Mouse (Mus musculus) embryo, embryonic 10.5 days (tissue): ENCODE results near the gene Zbtb32.

Experiments used
- DNase-seq: peaks from one replicate; pipeline ENCODE4 v3.0.0-alpha.2; 2015; ENCODE audit warnings: low spot score

The Zbtb32 gene

DNA sequence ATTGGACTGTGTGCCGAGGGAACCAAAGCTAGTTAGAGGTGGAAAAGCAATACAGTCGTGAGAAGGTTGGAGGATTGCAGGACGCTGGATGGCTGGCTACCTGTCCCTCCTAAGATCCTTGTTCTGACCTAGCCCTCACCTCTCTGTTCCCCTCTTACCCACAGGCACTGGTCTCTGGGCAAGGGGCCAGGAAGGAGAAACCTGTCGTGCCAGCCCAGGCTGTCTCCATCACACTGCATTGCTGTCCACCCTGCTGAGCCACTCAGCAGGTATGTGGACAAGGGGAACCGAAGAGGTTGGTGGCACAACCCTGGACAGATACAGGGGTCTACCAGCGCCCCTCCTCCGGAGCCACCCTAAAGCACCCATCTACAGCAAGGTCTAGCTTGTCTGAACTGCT is 1.9 kb upstream of the Zbtb32 start:
- DNase-seq, result no peak

DNA sequence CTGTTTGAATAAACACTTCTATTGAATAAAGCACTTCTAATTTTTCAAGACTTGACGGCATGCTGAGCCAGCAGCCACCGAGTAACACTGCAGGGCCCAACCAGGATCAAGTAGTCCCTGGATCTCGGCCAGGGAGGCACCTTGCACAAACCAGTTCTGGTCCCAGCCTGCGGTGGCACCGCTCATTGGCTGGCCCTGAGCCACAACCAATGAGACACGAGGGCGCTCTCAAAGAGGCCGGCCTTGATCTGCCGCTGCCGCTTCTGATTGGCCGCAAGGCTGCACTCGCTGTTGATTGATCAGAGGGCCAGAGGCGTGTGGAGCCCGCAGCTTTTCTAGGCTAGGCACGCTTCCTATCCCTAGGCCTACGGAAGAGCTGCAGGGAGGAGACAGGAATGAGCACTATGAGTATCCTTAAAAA is 1.2 kb upstream of the Zbtb32 start:
- DNase-seq, result peak; percentile 88

DNA sequence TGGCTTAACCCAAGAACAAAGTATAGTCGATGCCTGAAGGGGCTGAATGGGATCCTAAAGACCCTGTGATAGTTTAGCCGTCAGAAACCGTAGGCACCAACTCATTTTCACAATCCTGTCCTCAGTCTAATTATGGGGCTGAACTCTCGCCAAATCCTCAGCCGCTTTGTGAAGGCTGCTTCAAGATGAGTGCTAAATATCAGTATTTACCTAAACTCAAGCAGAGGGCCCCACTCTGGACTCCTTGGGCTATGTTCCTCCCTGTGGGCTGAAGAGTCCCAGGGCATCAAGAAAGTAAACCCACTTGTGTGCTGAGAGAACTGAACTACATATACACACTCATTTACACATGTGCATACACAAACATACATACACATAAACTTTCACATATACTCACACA is 1.9 kb downstream of the Zbtb32 start:
- DNase-seq, result no peak

DNA sequence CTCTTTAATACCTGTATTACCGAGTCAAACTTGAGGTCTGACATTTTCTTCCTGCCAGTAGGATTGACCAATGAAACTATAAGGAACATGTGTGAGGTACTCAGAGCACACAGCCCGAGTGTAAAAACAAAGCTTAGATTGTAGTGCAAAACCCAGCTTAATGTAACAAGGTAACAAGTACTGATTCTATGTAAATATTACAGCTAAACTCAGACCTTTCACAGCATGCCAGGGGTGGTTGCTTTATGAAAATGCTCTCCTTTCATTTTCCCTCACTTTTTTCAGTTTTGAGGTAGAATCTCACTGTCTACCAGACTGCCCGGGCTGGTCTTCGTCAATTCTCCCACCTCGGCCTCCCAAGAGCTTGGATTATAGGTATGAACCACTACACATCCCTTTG is 2.6 kb downstream of the Zbtb32 start:
- DNase-seq, result no peak

DNA sequence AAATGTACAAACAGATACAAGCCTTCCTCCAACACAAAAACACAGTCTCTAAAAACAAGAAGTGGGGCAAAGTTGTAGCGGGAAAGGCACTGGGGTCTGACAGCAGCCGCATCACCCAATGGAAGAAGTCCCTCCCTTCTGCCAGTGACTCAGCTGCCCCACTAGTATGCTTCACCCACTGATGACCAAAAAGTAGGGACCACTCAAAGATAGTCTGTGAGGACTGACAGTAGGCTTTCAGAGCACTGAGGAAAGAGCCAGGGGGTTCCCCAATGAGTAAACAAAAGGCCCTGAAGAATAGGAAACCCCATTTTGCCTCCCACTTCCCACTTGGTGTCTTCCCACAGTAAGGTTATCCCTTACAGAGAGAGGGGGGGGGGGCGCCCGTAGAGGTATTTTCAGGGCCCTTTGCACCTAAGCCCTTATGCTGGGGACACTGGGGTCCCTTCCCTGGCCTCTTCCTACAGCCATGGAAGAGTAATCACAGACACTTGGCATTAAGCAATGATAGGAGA is 4.1 kb downstream of the Zbtb32 start:
- DNase-seq, result no peak

DNA sequence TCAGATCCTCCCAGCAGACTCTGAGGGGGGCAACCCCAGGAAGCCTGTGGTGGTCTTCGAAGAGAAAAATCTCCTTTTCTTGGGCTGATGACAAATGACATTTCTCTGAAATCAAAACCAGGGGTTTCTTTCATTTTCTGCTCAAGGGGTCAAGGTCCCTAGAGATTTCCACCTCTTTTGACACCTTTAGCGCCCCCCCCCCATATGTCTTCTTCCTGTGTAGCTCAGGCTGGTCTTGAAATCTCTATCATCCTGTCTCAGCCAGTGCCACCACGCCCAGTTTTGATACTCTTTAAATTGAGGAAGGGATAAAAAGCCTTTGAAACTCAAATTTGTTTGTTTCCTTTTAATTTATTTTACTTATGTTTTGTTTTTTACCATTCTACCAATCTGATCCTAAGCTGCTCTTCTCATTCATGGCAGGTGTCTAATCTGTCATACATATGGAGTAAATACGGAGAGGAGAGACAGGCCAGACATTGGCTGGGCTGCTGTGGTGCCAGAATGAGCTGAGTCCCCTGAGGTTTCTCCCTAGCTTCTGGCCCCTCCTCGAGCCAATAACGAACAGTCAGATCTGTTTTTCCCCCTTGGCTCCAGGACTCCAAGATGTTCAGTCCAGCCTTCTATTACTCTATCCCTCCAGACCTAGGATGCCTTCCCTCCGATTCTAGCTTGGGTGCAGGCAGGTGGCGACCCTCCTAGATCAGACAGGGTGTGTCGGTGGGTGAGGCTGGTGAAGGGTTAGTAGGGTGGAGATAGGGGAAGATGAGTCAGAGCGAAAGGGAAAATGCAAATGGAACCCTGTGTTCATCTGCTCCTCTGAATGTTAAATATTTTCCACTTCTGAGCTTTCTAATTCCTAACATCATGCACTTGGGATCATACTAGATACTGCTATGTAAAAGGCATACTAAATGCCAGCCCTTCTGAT is 4.9 kb downstream of the Zbtb32 start:
- no peak for DNase-seq

DNA sequence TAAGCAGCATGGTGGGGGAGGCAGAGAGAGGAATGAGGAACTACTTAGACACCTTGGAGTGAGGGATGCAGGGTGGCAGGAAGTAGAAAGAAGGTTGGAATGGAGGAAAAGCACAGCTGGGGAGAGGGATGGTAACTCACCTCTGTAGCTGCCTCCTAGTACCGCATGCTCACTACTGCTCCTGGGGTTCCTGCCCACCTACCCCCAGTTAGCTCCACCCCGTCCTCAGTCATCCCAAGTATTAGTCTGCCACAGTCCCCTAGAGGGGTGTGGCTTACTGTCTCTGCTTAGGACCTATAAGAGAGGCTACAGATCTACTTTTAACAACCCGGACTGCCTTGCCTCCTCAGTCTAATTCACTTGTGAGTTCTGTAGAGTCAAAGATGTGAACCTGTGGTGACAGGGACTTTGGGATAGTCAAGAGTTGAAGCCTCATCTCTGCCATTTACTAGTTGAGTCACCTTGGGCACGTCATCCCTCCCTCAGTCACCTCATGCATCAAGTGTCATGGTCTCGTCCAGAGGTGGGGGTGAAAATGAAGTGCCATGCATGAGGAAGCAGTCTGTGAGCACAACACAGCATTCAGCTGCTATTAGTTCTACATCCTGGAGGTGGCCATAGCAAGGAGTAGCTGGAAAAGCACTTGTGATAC is 5.8 kb downstream of the Zbtb32 start:
- DNase-seq, result no peak

DNA sequence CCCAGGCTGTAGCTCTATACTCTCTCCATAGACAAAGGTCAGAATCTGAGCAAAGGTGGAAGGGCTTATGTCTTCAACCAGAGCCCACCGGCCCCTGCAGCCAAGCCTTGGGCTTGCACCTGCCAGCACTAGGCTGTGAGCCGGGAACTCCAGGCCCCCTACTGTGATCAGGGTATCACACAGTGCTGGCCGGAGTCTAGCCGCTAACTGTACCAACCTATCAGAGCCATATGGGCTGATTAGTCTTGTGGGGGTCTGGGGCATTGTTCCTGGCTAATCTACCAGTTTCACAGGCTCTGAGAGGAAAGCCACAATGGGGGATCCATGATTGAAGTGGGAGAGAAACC is 7.1 kb downstream of the Zbtb32 start:
- DNase-seq, result no peak

DNA sequence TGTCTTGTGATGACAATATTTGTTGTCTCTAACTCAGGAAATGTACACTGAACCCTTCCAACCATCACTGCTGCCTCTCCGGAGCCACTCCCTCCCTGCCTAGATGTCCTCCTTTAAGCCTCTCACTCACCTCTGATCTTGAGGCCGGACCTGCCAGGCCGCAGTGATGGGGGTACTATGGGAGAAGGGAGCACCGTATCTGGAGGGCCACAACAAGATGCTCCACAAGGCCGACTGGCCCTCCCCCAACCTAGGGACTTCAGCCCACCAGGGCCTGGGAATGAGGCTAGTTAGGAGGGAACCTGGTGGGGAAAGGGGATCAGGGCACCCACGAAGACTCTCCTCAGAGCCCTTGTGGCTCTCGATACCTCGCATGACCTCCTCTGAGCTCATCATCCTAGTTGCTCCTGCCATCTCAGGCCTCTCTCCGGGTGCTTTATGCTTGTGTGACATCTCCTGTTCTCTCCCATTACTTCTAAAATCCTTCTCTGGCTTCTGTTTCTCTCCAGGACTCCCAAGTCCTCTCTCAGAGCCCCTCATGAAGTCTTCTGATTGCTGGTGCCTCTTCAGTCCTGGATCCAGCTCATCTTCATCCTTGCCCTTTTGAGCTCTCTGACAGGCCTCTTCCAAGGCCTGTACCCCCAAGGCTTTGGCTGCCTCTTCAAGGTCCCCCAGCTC is 7.6 kb downstream of the Zbtb32 start:
- no peak for DNase-seq

DNA sequence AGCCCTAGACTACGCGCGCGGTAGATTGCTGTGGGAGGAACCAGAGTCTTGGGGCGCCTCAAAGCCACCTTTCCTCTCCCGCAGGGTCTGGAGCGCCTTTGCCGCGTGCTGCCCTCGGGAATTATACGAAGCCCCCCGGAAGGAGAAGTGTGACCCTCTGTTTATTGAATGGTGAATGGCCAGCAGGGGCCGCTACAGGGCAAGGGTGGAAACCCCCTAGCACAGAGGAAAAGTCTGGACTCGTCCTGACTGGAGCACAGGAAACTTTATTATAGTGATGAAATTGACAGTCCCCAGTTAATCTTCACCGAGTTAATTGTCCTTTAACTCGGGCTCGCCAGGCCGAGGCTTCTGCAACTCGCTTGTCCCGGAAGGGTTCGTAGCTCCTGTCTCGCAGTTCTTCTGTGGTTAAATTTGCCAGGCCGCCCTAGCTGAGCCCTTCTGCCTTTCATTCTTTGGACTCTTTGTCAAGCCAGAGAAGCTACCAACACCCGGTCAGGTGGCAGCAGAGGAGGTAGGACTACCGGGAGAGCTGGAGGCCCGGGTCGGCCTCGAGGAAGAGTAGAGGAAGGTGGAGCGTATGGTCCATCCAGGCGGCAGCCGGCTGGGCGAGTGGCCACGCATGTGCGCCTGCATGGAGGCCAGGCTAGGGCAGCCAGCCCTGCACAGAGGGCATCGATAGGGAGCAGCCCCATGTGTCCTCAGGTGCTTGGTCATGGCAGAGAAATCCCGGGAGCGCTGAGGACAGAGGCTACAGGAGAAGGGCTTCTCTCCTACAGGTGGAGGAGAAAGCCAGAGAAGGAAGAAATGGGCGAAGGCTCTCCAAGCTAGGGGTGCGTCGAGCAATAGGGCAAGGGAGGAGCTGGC is 9.0 kb downstream of the Zbtb32 start:
- DNase-seq, result peak; percentile 94

DNA sequence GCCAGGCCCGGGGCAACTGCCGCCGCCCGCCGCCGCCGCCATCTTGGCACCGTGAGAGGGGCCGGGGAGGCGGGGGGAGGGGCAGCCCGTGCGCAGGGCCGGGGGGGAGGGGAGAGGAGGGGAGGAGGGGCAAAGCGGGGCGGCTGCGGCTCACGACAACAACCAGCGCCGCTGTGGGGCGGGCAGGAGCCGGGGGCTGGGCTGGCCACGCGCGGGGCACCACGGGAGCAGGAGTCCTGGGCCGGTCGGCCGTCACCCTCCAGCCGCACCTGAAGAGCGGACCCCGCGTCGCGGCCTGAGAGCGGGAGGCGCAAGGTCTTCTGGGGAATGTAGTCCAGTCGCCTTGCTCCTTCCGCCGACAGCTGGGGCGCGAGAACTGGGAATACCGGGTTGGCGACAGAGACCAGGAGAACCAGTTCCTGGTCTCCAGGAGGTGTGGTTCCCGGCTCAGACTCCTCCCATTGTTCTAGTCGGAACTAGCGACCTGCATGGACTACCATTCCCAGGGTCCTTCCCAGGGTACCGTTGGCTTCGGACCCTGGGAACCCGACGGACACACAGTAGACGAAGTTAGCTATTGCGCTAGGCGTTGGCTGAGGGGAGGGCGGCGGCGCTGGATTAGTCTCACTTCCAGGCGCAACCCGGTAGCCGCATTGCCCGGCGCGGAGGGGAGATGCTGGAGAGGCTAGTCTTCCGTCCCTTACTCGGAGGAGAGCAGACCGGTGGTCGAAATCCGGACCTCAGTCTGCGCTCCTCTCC is 9.9 kb downstream of the Zbtb32 start, which contains the start of gene Kmt2b:
Kmt2b (minus strand) TSS at position 51 of the 759 bp plus-strand sequence.
- peak; percentile 98 for DNase-seq

DNA sequence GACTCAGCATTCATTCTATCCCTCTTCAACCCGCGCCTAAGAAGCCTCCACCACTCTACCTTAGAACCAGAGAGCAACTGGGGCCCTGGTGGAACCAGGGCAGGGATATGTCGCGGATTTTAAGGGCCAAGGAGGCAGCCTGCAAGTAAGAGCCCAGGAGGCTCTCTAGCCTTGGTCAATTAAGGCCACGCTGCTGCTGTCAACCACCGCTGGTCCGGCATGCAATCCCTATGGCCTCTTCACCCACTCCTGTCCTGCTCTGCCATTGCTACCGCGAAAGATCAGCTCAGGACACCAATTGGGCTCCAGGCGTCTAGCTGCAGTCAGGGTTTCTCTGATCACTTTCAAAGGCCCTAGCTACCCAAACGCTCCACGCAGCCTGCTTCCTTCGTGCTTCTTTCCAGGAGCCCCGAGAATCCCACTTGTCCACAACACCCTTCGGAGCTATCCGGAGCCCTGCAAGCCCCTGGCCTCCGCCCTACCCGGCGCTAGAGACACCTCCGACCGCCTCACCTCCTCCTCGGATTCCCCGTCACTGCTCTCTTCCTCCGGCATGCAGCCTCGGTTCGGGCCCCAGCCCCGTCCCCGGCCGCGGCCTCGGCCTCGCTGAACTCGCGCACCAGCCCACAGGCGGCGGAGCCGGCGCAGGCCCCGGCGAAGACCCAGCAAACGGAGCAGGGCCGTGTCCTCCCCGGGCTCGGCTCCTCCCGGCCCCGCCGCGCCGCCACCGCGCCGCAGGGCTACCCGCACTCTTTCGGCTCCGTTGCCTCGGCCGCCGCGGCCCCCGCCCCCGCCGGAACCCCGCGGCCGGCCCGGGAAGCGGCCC is 10.7 kb downstream of the Zbtb32 start:
- DNase-seq, result peak; percentile 39

DNA sequence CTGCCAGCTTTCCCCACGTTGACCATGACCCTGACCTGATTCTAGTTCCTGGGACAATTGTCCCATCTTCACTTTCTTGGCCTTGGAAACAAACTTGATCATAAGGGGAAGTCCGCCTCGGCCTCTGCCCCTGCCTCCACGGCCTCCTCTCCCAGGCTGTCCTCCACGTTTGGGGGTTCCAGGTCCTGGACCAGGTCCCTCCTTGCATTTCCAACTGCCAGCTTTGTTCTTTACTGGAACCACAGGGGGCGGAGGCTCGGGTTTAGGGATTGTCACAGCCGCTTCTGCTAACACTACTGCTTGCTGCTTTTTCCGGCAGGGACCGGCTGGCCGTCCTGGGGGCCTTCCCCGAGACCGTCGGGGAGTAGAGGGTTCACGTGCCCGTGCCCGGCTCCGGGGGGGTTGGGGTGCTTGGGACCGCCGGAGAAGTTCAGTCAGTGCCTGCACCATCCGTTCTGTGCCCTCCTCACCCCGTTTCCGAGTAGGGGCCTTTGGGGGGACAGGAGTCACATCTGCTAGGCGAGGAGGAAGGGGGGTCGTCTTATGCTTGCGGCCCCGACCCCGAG is 12.2 kb downstream of the Zbtb32 start:
- no peak for DNase-seq

DNA sequence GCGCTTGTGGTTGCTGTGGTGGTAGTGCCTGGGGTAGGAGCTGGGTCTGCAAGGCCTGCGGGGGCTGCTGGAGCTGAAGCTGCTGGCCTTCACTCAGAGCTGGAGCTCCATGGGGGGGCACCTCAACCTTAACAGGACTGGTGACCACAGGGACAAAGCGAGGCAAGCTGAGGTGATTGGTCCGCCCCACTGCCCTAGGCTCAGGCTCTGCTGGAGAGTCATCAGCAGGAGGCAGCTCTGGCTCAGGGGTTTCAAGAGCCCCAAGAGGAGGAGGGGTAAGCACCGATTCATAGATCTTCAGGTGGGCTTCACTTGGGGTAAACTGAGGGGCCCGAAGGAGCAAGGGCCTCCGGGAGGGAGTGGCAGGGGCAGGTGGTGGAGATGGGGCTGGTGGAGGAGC is 13.5 kb downstream of the Zbtb32 start:
- DNase-seq, result no peak

DNA sequence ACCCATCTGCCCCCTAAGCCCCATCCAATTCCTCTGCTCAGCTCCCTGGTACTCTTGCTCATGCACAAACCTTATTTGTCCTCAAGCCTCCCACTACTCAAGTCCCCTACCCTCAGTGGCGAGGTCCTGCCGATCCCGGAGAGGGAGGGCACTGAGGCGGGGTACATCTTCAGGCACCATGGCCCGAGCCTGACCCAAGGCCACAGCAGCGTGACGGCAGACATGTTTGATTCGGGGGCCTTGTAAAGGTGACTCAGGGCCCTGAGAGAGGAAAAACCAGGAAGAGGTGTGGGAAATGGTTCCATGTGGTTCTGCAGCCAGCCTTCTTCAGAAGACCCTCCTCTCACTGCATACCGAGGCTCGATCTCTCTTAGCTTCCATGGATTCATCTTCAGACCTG is 14.4 kb downstream of the Zbtb32 start:
- DNase-seq, result no peak

DNA sequence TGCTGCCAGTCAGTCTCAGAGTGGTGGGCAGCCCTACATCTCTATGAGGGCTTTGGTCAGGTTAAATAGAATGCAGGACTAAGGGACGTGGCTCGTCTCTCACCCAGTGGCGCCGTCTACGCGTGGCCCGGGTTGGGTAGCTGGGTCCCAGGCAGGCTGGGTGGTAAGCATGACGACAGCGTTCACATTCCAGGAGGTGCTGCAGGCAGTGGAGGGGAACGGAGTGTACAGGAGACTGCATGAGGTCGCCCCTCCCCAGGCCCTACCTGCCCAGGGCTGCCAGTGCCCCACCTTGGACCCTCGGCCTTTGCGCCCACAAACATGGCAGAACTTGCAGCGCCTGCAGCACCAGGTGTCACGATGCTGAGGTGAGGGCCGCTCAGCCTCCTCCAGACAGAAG is 17.2 kb downstream of the Zbtb32 start:
- DNase-seq, result no peak

DNA sequence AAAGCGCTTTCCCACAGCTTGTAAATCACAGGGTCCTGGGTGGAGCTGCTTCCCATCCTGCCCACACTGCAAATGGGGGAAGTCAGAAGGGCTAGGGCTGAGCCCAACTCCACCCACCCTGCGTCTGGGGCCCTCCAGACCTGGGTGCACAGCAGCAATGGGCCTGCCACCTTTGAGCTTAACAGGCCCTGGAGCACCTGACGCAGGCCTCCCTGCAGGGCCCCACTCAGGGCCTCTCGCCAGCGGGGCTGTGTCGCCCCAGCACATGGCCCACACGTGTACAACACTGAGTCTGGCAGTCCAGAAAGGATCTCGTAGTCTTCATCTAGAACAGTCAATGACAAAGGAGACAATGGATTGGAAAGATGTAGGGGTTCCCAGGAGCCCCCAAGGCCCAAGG is 18.8 kb downstream of the Zbtb32 start:
- DNase-seq, result no peak

DNA sequence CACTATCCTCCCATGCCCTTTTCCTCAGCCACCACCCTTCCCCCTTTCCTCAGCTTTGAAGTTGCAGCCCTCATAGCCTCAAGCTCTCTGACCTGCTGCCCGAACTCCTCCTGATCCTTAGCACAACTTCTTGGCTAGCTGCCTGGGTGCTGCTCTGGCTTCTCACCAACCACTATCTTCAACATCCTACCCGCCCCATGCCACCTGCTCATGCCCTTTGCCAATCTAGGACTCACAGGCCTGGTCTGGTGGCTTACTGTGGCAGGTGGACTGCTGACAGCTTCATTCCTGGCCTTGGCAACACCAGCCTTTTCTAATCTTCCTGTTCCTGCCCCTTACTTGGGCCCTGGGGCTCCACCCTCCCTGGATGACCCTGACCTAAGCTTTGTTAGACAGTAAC is 25.7 kb downstream of the Zbtb32 start:
- no peak for DNase-seq

DNA sequence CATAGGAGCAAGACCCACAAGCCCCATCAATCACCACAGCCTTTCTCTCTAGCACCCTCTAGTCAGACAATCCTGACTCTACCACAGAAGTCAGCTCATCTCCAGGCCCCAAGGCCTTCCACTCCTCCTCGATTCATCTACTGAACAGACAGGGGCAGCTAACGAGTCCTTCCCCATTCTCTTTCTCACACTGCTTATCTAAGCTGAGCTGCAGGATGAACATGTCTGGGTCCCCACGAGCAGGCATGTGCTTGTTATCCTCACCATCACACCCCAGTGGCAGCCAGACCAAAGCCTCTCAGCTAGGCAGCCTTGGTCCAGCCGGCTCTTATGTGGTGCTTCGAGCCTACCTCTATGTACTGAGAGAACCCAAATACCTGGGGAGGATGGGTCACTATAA is 26.3 kb downstream of the Zbtb32 start:
- no peak for DNase-seq

DNA sequence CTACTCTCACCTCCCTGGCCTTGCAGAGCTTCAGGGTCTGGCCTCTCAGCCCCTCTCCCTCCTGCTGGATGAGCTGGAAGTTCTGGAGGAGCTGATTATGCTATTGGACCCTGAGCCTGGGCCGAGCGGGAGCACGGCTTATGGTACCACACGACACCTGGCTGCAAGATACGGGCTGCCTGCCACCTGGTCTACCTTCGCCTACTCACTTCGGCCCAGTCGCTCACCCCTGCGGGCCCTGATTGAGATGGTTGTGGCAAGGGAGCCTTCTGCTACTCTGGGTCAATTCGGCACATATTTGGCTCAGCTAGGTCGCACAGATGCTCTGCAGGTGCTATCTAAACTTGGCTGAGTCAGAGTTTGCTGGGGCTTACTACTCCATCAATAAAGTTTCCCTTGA is 31.2 kb downstream of the Zbtb32 start:
- no peak for DNase-seq
